Mouse (Mus musculus) CH12.LX (cell line): ENCODE results near the gene Nox4. TPM values are rescaled to one million over a fixed set of nuclear protein-coding genes. Genes with fewer than 3 reads are reported as not detected.
"Not testable (repeated sequence)": the region's sequence is repeated elsewhere in the genome, so short reads cannot be mapped to it uniquely, and the experiment has no call there.

Source experiments
- DNase-seq: peaks from one replicate; pipeline ENCODE4 v3.0.0-alpha.2; 2013; ENCODE audit errors: extremely low read depth
- H3K27ac ChIP-seq: 2 replicates; pipeline ENCODE4 v1.5.1; 2012; ENCODE audit warnings: low read depth, mild to moderate bottlenecking, control low read depth, moderate library complexity; ENCODE audit not compliant: insufficient read depth
- H3K27me3 ChIP-seq: replicated peaks from 2 replicates; pipeline ENCODE3; 2012; ENCODE audit warnings: inconsistent platforms
- H3K36me3 ChIP-seq, 2 experiments: replicated peaks in 1 of 2; 2 replicates each; pipeline versions ENCODE3 to v1.6.1; 2012; ENCODE audit warnings: inconsistent platforms in 1 of 2, low read length in 1 of 2, mild to moderate bottlenecking in 1 of 2, mixed read lengths in 1 of 2, moderate library complexity in 1 of 2; ENCODE audit not compliant: control insufficient read depth in 1 of 2, insufficient read depth in 1 of 2
- H3K4me1 ChIP-seq, 2 experiments: 2 replicates each; pipeline ENCODE4 v1.6.1; 2012; ENCODE audit warnings: inconsistent platforms in 1 of 2, moderate library complexity in 1 of 2; ENCODE audit not compliant: insufficient read depth in 2 of 2, control insufficient read depth in 1 of 2
- H3K4me2 ChIP-seq: 2 replicates; pipeline ENCODE4 v1.6.1; 2012; ENCODE audit warnings: low read depth, mild to moderate bottlenecking, control low read depth; ENCODE audit not compliant: poor library complexity, insufficient read depth, severe bottlenecking
- H3K4me3 ChIP-seq, 3 experiments: fragments of 150-350 bp in 1 of 3; sonication (generic) in 1 of 3; replicated peaks in 1 of 3; 2 replicates each; pipeline versions ENCODE3 to v1.5.1; 2011 to 2012; ENCODE audit warnings: low read depth in 2 of 3, low read length in 2 of 3, mild to moderate bottlenecking in 2 of 3, moderate library complexity in 2 of 3, control low read depth in 1 of 3, improper control_type of control experiment in 1 of 3, inconsistent platforms in 1 of 3, mixed read lengths in 1 of 3; ENCODE audit not compliant: poor library complexity in 1 of 3
- H3K79me2 ChIP-seq: replicated peaks from 2 replicates; pipeline ENCODE4 v1.6.1; 2012; ENCODE audit warnings: mild to moderate bottlenecking, moderate library complexity; ENCODE audit not compliant: control insufficient read depth, poor library complexity, insufficient read depth, severe bottlenecking; ENCODE audit errors: extremely low read depth
- H3K9ac ChIP-seq: 2 replicates; pipeline ENCODE4 v1.6.1; 2012; ENCODE audit warnings: low read depth, mild to moderate bottlenecking, control low read depth, moderate library complexity; ENCODE audit not compliant: insufficient read depth
- H3K9me3 ChIP-seq: replicated peaks from 2 replicates; pipeline ENCODE3; 2012; ENCODE audit warnings: low read length, inconsistent platforms, mixed read lengths
- CHD2 ChIP-seq: IDR thresholded peaks from 2 replicates; pipeline ENCODE4 v1.6.1; 2011; ENCODE audit warnings: low read length, improper control_type of control experiment
- CTCF ChIP-seq, 2 experiments: IDR thresholded peaks in 1 of 2; conservative IDR thresholded peaks in 1 of 2; 2 replicates each; pipeline ENCODE4 v1.5.1; 2011 to 2012; ENCODE audit warnings: low read depth in 2 of 2, low read length in 2 of 2, improper control_type of control experiment in 1 of 2, inconsistent platforms in 1 of 2, mild to moderate bottlenecking in 1 of 2, moderate library complexity in 1 of 2
- EP300 ChIP-seq: IDR thresholded peaks from 2 replicates; pipeline ENCODE4 v1.6.1; 2011; ENCODE audit warnings: low read length, improper control_type of control experiment
- GABPA ChIP-seq: IDR thresholded peaks from 2 replicates; pipeline ENCODE4 v1.6.1; 2012; ENCODE audit warnings: low read depth, low read length, improper control_type of control experiment, inconsistent platforms; ENCODE audit not compliant: insufficient replicate concordance
- HCFC1 ChIP-seq: IDR thresholded peaks from 2 replicates; pipeline ENCODE4 v1.6.1; 2012; ENCODE audit warnings: low read depth, mild to moderate bottlenecking, inconsistent platforms, low read length, improper control_type of control experiment
- IRF4 ChIP-seq: IDR thresholded peaks from 2 replicates; pipeline ENCODE4 v1.6.1; 2014; ENCODE audit warnings: low read depth, mild to moderate bottlenecking, inconsistent platforms, low read length, improper control_type of control experiment
- JUN ChIP-seq: IDR thresholded peaks from 2 replicates; pipeline ENCODE4 v1.6.1; 2011; ENCODE audit warnings: low read depth, mild to moderate bottlenecking, low read length, improper control_type of control experiment, moderate library complexity; ENCODE audit not compliant: insufficient read depth
- MAFK ChIP-seq: IDR thresholded peaks from 2 replicates; pipeline ENCODE4 v1.6.1; 2011; ENCODE audit warnings: low read length, improper control_type of control experiment; ENCODE audit not compliant: insufficient replicate concordance
- MAX ChIP-seq: IDR thresholded peaks from 2 replicates; pipeline ENCODE4 v1.6.1; 2011; ENCODE audit warnings: low read length, improper control_type of control experiment
- MXI1 ChIP-seq: IDR thresholded peaks from 2 replicates; pipeline ENCODE4 v1.6.1; 2011; ENCODE audit warnings: mild to moderate bottlenecking, low read depth, low read length, improper control_type of control experiment
- NELFE ChIP-seq: IDR thresholded peaks from 2 replicates; pipeline ENCODE4 v1.6.1; 2011; ENCODE audit warnings: low read depth, low read length, improper control_type of control experiment
- NRF1 ChIP-seq: IDR thresholded peaks from 2 replicates; pipeline ENCODE4 v1.6.1; 2014; ENCODE audit warnings: low read depth, mild to moderate bottlenecking, inconsistent platforms, low read length, improper control_type of control experiment, moderate library complexity
- POLR2A ChIP-seq: IDR thresholded peaks from 2 replicates; pipeline ENCODE4 v1.6.1; 2011; ENCODE audit warnings: low read depth, mild to moderate bottlenecking, improper control_type of control experiment, low read length
- RCOR1 ChIP-seq: conservative IDR thresholded peaks from 2 replicates; pipeline ENCODE4 v1.6.1; 2012; ENCODE audit warnings: low read depth, mild to moderate bottlenecking, inconsistent platforms, low read length, improper control_type of control experiment
- SMC3 ChIP-seq: IDR thresholded peaks from 2 replicates; pipeline ENCODE4 v1.6.1; 2011; ENCODE audit warnings: low read depth, low read length, improper control_type of control experiment
- TBP ChIP-seq: conservative IDR thresholded peaks from 2 replicates; pipeline ENCODE4 v1.6.1; 2011; ENCODE audit warnings: low read depth, low read length, improper control_type of control experiment
- UBTF ChIP-seq: IDR thresholded peaks from 2 replicates; pipeline ENCODE4 v1.6.1; 2012; ENCODE audit warnings: low read depth, mild to moderate bottlenecking, inconsistent platforms, low read length, improper control_type of control experiment, moderate library complexity
- ZKSCAN1 ChIP-seq: IDR thresholded peaks from 2 replicates; pipeline ENCODE4 v1.6.1; 2012; ENCODE audit warnings: low read depth, inconsistent platforms, low read length, improper control_type of control experiment, borderline replicate concordance
- dilution Hi-C: fragments of 300-500 bp; cut with MboI; formaldehyde crosslinking; loops from 2 replicates; pipeline ENCODE4 v1.14.3; 2020; ENCODE audit warnings: low sequenced_read_pairs; ENCODE audit not compliant: extremely low pct_unique_long_range_greater_than_20kb, extremely low pct_ligation_motif_present
- in situ Hi-C: fragments of 300-500 bp; cut with MboI; formaldehyde crosslinking; loops from 3 replicates; pipeline ENCODE4 v1.14.3; 2019; ENCODE audit warnings: low sequenced_read_pairs, low pct_ligation_motif_present, low pct_unique_long_range_greater_than_20kb, mixed read lengths
- polyA plus RNA-seq: library from polyadenylated mRNA; unstranded; fragments of >175 nt; gene quantifications from 2 replicates; pipeline ENCODE4 v1.2.1, GENCODE M21; 2012; ENCODE audit warnings: low read depth; ENCODE audit not compliant: insufficient read length
- total RNA-seq, 2 experiments: library from RNA; depleted of rRNA; stranded (reverse); fragments of 300-350 nt in 1 of 2; fragments of >200 nt in 1 of 2; gene quantifications; 2 replicates each; pipeline ENCODE4 v1.2.3; 2012 to 2014

The Nox4 gene
- total and polyA plus RNA-seq, 3 experiments = not detected

- dilution Hi-C loops, H3K4me1 ChIP-seq, H3K9me3 ChIP-seq, H3K27me3 ChIP-seq, H3K4me2 ChIP-seq, H3K27ac ChIP-seq, H3K9ac ChIP-seq, H3K4me3 ChIP-seq, in situ Hi-C loops, H3K36me3 ChIP-seq, H3K79me2 ChIP-seq: not testable (repeated sequence)
- DNase-seq = peak; percentile 38
- TF ChIP-seq SMC3 (peak; percentile 9; the same call in 1 of the 2 replicates), CTCF (conservative IDR thresholded peaks at IDR 0.05 in 1 of 2, IDR thresholded peaks at IDR 0.05 in 1 of 2; ENCODE audit: low read depth in 2 of 2, low read length in 2 of 2) (peak; percentile 32 to 74; a peak in 3 of 4 replicates)
Observed at GRCm38 (mm10) chr7:87411373-87411772, 165.5 kb downstream of the Nox4 start.

GRCm38 (mm10) chr7:87413271-87413670 lies 167.4 kb downstream of the Nox4 start:
- H3K4me3 ChIP-seq = no peak overlapping the region
- no peak for DNase-seq
- no peaks in the 10 kb centered on the region for H3K9me3 ChIP-seq
- no peaks in the 10 kb centered on the region for H3K79me2 ChIP-seq
- H3K4me2 ChIP-seq = no peak overlapping the region
- no peaks in the 10 kb centered on the region for H3K36me3 ChIP-seq
- H3K4me1 ChIP-seq = peaks cover 0 to 5% of the 10 kb centered on the region in 2 experiments; a peak in 1 of 4 replicates
- TF ChIP-seq HCFC1 = no peak
- no peak for TF ChIP-seq TBP
- no peak for TF ChIP-seq RCOR1
- no peak for TF ChIP-seq POLR2A
- TF ChIP-seq NELFE = no peak
- TF ChIP-seq EP300 = no peak
- TF ChIP-seq UBTF = no peak
- no peak for TF ChIP-seq MAX
- no peak for TF ChIP-seq JUN
- TF ChIP-seq MXI1 = no peak
- no peak for TF ChIP-seq CHD2
- TF ChIP-seq IRF4 = no peak
- TF ChIP-seq NRF1 = no peak
- TF ChIP-seq CTCF (conservative IDR thresholded peaks at IDR 0.05 in 1 of 2, IDR thresholded peaks at IDR 0.05 in 1 of 2; ENCODE audit: low read depth in 2 of 2, low read length in 2 of 2) = no peak
- no peak for TF ChIP-seq MAFK
- TF ChIP-seq GABPA = no peak
- TF ChIP-seq ZKSCAN1 = no peak
- TF ChIP-seq, all 38 proteins: peak for 0
- in situ Hi-C loops = no loop called here
- Histone ChIP-seq H3K27ac (no peak overlapping the region), H3K9ac (no peak overlapping the region), H3K27me3 (no peaks in the 10 kb centered on the region)
- dilution Hi-C loops = no loop called here

Other genes starting within 250 kb of the Nox4 start
- gene Vmn2r79, start 250.0 kb upstream of the Nox4 start, total RNA-seq (2012; rRNA removed) = not detected in 2 replicates
- not detected in 2 replicates for gene Vmn2r79, start 250.0 kb upstream of the Nox4 start, total RNA-seq (2014; rRNA removed)
- not detected in 2 replicates for gene Vmn2r79, start 250.0 kb upstream of the Nox4 start, polyA plus RNA-seq
- not detected in 2 replicates for gene Tyr, start 247.4 kb downstream of the Nox4 start, total RNA-seq (2012; rRNA removed)
- gene Tyr, start 247.4 kb downstream of the Nox4 start, total RNA-seq (2014; rRNA removed) = not detected in 2 replicates
- not detected in 2 replicates for gene Tyr, start 247.4 kb downstream of the Nox4 start, polyA plus RNA-seq